Mouse (Mus musculus) intestine, embryonic 14.5 days (tissue): ENCODE measurements at regions not wholly inside any gene's neighbourhood (a gene's known extent, or its start where the extent isn't known, plus 50 kb on each side); places are given as distances from the start of the nearest gene placed in this dataset.

Experiments
- ATAC-seq: fragments of 200-750 bp; cut with Nextera tagmentation; replicated peaks from 2 replicates; pipeline ENCODE4 v1.8.0; 2017; ENCODE audit warnings: low read depth, moderate number of reproducible peaks, moderate TSS enrichment, moderate library complexity; ENCODE audit not compliant: low FRiP score, low TSS enrichment
- DNase-seq: peaks from one replicate; pipeline ENCODE4 v3.0.0-alpha.2; 2018; ENCODE audit warnings: low spot score
- H3K27ac ChIP-seq: fragments of 300-500 bp; sonication (generic); 2 replicates; pipeline ENCODE4 v1.5.1; 2014; ENCODE audit warnings: low read depth, mild to moderate bottlenecking, control low read depth
- H3K27me3 ChIP-seq: fragments of 300-500 bp; sonication (generic); replicated peaks from 2 replicates; pipeline ENCODE4 v1.6.1; 2014; ENCODE audit warnings: low read length, control low read depth; ENCODE audit not compliant: control insufficient read depth, insufficient read depth
- H3K36me3 ChIP-seq: fragments of 300-500 bp; sonication (generic); 2 replicates; pipeline ENCODE4 v1.6.1; 2014; ENCODE audit warnings: low read length, control low read depth; ENCODE audit not compliant: control insufficient read depth, insufficient read depth
- H3K4me1 ChIP-seq: fragments of 300-500 bp; sonication (generic); replicated peaks from 2 replicates; pipeline ENCODE4 v1.6.1; 2014; ENCODE audit warnings: low read length, control low read depth, mixed read lengths; ENCODE audit not compliant: control insufficient read depth, insufficient read depth
- H3K4me2 ChIP-seq: fragments of 300-500 bp; sonication (generic); 2 replicates; pipeline ENCODE4 v1.6.1; 2014; ENCODE audit warnings: low read length
- H3K4me3 ChIP-seq: fragments of 300-500 bp; sonication (generic); 2 replicates; pipeline ENCODE4 v1.5.1; 2014; ENCODE audit warnings: low read depth, low read length, control low read depth, mixed read lengths
- H3K9ac ChIP-seq: fragments of 300-500 bp; sonication (generic); 2 replicates; pipeline ENCODE4 v1.6.1; 2014; ENCODE audit warnings: mild to moderate bottlenecking, low read length
- H3K9me3 ChIP-seq: fragments of 300-500 bp; sonication (generic); 2 replicates; pipeline ENCODE4 v1.6.1; 2016; ENCODE audit warnings: low read length, control low read depth; ENCODE audit not compliant: control insufficient read depth
- whole genome bisulfite sequencing: fragments of 180-500 bp; shearing (Covaris S2); extraction: QIAGEN DNeasy Blood & Tissue Kit; methylation state at CpG from one replicate; pipeline ENCODE4 v1.1.7; 2014; 5-methylcytosine and 5-hydroxymethylcytosine counted together

- H3K27ac ChIP-seq: no peak overlapping the region
- H3K4me1 ChIP-seq: no peaks in the 10 kb centered on the region
- DNase-seq: no peak
- no peak overlapping the region for H3K4me2 ChIP-seq
- H3K27me3 ChIP-seq: no peaks in the 10 kb centered on the region
- H3K9ac ChIP-seq: no peak overlapping the region
- ATAC-seq: no peak
- WGBS: 80% methylated on average over 6 of the region's 6 CpGs
- no peaks in the 10 kb centered on the region for H3K36me3 ChIP-seq
- no peaks in the 10 kb centered on the region for H3K9me3 ChIP-seq
- no peak overlapping the region for H3K4me3 ChIP-seq
These were observed 2199.5 kb downstream of the 9330182O14Rik start for GRCm38 (mm10) chr15:42333642-42334041.

DNA sequence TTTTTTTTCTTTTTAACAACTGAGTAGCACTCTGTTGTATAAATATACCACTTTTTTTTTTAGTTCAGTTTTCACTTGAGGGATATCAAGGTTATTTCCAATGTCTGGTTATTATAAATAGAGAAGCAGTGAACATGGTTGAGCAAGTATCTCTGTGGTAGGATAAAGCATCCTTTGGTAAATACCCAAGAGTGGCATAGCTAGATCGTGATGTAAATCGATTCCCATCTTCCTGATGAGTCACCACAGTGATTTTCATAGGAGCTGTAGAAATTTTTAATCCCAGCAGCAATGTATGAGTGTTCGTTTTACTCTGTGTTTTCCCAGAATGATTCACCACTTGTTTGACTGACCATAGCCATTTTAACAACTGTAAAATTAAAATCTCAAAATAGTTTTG lies 2212.0 kb downstream of the 9330182O14Rik start:
- no peaks in the 10 kb centered on the region for H3K9me3 ChIP-seq
- WGBS: 93% methylated on average over 3 of the region's 3 CpGs
- H3K27ac ChIP-seq: no peak overlapping the region
- no peaks in the 10 kb centered on the region for H3K36me3 ChIP-seq
- H3K9ac ChIP-seq: no peak overlapping the region
- ATAC-seq (no peak), DNase-seq (no peak)
- H3K4me2 ChIP-seq: no peak overlapping the region
- H3K4me3 ChIP-seq: no peak overlapping the region
- no peaks in the 10 kb centered on the region for H3K27me3 ChIP-seq
- no peaks in the 10 kb centered on the region for H3K4me1 ChIP-seq

DNA sequence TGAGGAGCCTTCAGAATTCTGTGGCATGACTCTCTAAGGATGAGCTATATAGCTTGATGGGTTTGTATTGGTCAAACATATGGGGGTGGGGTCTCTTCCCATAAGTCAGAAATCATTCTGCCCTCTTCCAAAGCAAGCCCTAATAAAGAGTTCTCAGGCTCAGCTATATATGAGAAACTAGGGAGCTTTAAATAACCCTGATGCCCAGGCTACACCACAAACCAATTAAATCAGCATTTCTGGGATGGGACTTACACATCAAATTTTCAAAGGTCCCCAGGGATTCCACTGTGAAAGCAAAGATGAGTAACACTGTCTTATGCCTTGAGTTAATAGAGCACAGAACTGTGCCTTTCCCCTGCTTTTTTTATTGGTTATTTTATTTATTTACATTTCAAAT lies 2227.7 kb downstream of the 9330182O14Rik start:
- Histone ChIP-seq H3K4me3 (no peak overlapping the region), H3K9me3 (no peaks in the 10 kb centered on the region), H3K27me3 (no peaks in the 10 kb centered on the region), H3K27ac (no peak overlapping the region), H3K9ac (no peak overlapping the region), H3K36me3 (no peaks in the 10 kb centered on the region), H3K4me1 (no peaks in the 10 kb centered on the region), H3K4me2 (no peak overlapping the region)
- ATAC-seq: no peak
- no peak for DNase-seq

- no peaks in the 10 kb centered on the region for H3K4me1 ChIP-seq
These were observed 2230.8 kb downstream of the 9330182O14Rik start for GRCm38 (mm10) chr15:42364979-42365378.

GRCm38 (mm10) chr15:42366796-42367195 lies 2232.6 kb downstream of the 9330182O14Rik start:
- Histone ChIP-seq H3K4me2 (no peak overlapping the region), H3K27ac (no peak overlapping the region), H3K4me3 (no peak overlapping the region), H3K9ac (no peak overlapping the region), H3K27me3 (no peaks in the 10 kb centered on the region), H3K36me3 (no peaks in the 10 kb centered on the region), H3K4me1 (no peaks in the 10 kb centered on the region), H3K9me3 (no peaks in the 10 kb centered on the region)
- DNase-seq (no peak), ATAC-seq (no peak)
- 78% methylated on average over 3 of the region's 3 CpGs for WGBS

More at GRCm38 (mm10) chr15:42364979-42365378, 2230.8 kb downstream of the 9330182O14Rik start:
- Histone ChIP-seq H3K4me2 (no peak overlapping the region), H3K9me3 (no peaks in the 10 kb centered on the region), H3K9ac (no peak overlapping the region), H3K27me3 (no peaks in the 10 kb centered on the region), H3K27ac (no peak overlapping the region), H3K4me3 (no peak overlapping the region), H3K36me3 (no peaks in the 10 kb centered on the region)
- 83% methylated on average over 1 of the region's 1 CpGs for WGBS
- DNase-seq (no peak), ATAC-seq (no peak)

- no peak overlapping the region for H3K4me3 ChIP-seq
- H3K9ac ChIP-seq: no peak overlapping the region
- DNase-seq: no peak
- no peak for ATAC-seq
- no peaks in the 10 kb centered on the region for H3K9me3 ChIP-seq
- no peak overlapping the region for H3K4me2 ChIP-seq
- no peak overlapping the region for H3K27ac ChIP-seq
- no peaks in the 10 kb centered on the region for H3K4me1 ChIP-seq
- no peaks in the 10 kb centered on the region for H3K27me3 ChIP-seq
- no peaks in the 10 kb centered on the region for H3K36me3 ChIP-seq
These were observed 2235.4 kb downstream of the 9330182O14Rik start for GRCm38 (mm10) chr15:42369603-42370002.

GRCm38 (mm10) chr15:42370044-42370443 lies 2235.9 kb downstream of the 9330182O14Rik start:
- Histone ChIP-seq H3K9ac (no peak overlapping the region), H3K4me1 (no peaks in the 10 kb centered on the region), H3K27ac (no peak overlapping the region), H3K36me3 (no peaks in the 10 kb centered on the region), H3K4me2 (no peak overlapping the region), H3K9me3 (no peaks in the 10 kb centered on the region), H3K27me3 (no peaks in the 10 kb centered on the region), H3K4me3 (no peak overlapping the region)
- no peak for DNase-seq
- WGBS: 67% methylated on average over 1 of the region's 1 CpGs
- ATAC-seq: no peak

DNA sequence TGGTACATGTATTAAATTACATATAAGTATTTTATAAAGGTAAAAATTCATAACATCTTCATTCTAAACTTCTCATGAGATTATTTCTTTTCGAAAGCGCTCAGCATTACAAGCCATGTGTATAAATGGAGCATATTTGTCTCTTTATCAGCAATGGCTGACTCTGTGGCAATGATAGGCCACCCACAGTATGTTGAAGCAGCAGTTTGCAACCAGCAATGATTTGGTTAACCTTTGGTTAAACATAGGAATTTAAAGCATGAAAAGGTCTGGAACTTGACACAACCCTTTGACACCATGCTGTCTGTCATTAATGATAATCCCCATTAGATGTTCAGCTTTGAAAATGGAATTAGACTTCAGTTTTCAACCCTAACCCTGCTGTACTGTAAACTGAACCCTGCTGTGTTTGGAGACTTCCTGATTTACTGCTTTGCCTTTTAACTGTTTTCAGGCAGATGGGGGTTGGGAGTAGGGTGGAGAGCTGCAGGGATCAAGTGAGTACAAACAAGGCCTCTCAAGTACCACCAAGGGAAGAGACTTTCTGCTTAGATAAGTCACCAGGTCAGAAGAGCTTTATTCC lies 2238.6 kb downstream of the 9330182O14Rik start:
- no peaks in the 10 kb centered on the region for H3K27me3 ChIP-seq
- H3K4me3 ChIP-seq: no peak overlapping the region
- H3K4me2 ChIP-seq: no peak overlapping the region
- ATAC-seq: no peak
- H3K36me3 ChIP-seq: no peaks in the 10 kb centered on the region
- no peak for DNase-seq
- H3K4me1 ChIP-seq: no peaks in the 10 kb centered on the region
- H3K27ac ChIP-seq: no peak overlapping the region
- H3K9me3 ChIP-seq: no peaks in the 10 kb centered on the region
- no peak overlapping the region for H3K9ac ChIP-seq
- 57% methylated on average over 2 of the region's 2 CpGs for WGBS
